Mouse (Mus musculus): ENCODE data around the gene Map3k21.

GRCm38 (mm10) chr8:125897388-125897787 is 12.9 kb upstream of the Map3k21 start:
- TF ChIP-seq CTCF (IDR thresholded peaks at IDR 0.05): no peak
- no peak for TF ChIP-seq EP300 (IDR thresholded peaks at IDR 0.05)

All from lung, postnatal 0 days (tissue).